Mouse (Mus musculus) thymus, adult 2 months (tissue): ENCODE results near the gene Prkg1. TPM values are rescaled to one million over a fixed set of nuclear protein-coding genes. Genes with fewer than 3 reads are reported as not detected.

Source experiments
- DNase-seq: peaks from one replicate; pipeline ENCODE4 v3.0.0; 2021
- H3K27ac ChIP-seq: fragments of 200-500 bp; 2 replicates; pipeline ENCODE4 v1.5.1; 2012; ENCODE audit warnings: low read length, control low read depth; ENCODE audit not compliant: control insufficient read depth, insufficient read depth
- H3K27me3 ChIP-seq: fragments of 200-500 bp; 2 replicates; pipeline ENCODE4 v1.6.1; 2012; ENCODE audit warnings: mild to moderate bottlenecking, low read length, moderate library complexity, mixed read lengths; ENCODE audit not compliant: control insufficient read depth, insufficient read depth
- H3K36me3 ChIP-seq: fragments of 200-500 bp; 2 replicates; pipeline ENCODE4 v1.6.1; 2012; ENCODE audit warnings: mild to moderate bottlenecking, low read length, moderate library complexity; ENCODE audit not compliant: control insufficient read depth, insufficient read depth
- H3K4me1 ChIP-seq: fragments of 200-500 bp; replicated peaks from 2 replicates; pipeline ENCODE4 v1.6.1; 2012; ENCODE audit warnings: low read length; ENCODE audit not compliant: control insufficient read depth, insufficient read depth
- H3K4me3 ChIP-seq: fragments of 200-500 bp; 2 replicates; pipeline ENCODE4 v1.5.1; 2012; ENCODE audit warnings: mild to moderate bottlenecking, low read length, control low read depth, moderate library complexity; ENCODE audit not compliant: control insufficient read depth, insufficient read depth
- CTCF ChIP-seq: fragments of 200-500 bp; IDR thresholded peaks from 2 replicates; pipeline ENCODE4 v1.5.1; 2012; ENCODE audit warnings: mild to moderate bottlenecking, control low read depth, low read length, moderate library complexity, borderline replicate concordance; ENCODE audit not compliant: control insufficient read depth, poor library complexity, insufficient read depth; ENCODE audit errors: extremely low read depth
- POLR2A ChIP-seq: fragments of 200-500 bp; IDR thresholded peaks from 2 replicates; pipeline ENCODE4 v1.6.1; 2012; ENCODE audit warnings: mild to moderate bottlenecking, low read length, control low read depth, moderate library complexity; ENCODE audit not compliant: control insufficient read depth, poor library complexity, insufficient read depth; ENCODE audit errors: extremely low read depth
- WGBS: fragments of 180-500 bp; shearing (Covaris S2); methylation state at CpG from one replicate; pipeline ENCODE4 v1.1.7; 2018; 5-methylcytosine and 5-hydroxymethylcytosine counted together
- polyA plus RNA-seq: library from polyadenylated mRNA; depleted of rRNA; stranded (reverse); fragments of >200 nt; gene quantifications from 2 replicates; pipeline ENCODE4 v1.2.3, GENCODE M21; 2012

The Prkg1 gene
- polyA plus RNA-seq, 1 experiment, result 0.26 TPM

DNA sequence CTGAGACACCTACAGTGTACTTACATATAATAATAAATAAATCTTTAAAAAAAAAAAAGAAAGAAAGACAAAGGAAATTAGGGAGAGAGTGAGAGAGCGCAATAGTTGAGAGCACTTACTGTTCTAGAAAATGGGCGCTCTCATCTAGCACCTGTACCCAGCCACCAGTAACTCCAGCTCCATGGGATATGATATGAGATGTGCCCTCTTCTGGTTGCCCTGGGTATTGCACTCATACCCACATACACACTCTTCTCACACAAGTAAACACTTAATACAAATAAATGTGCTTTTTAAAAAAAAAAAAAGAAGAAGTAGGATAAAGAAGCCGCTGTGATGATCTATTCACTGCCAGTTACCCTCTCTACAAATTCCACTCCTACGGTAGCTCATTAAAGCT, 718.2 kb downstream of the Prkg1 start:
- DNase-seq, result peak; percentile 22
- Histone ChIP-seq H3K36me3 (no peaks in the 10 kb centered on the region), H3K27ac (no peak overlapping the region), H3K27me3 (no peaks in the 10 kb centered on the region), H3K4me1 (no peaks in the 10 kb centered on the region), H3K4me3 (no peak overlapping the region)
- 96% methylated on average over 4 of the region's 4 CpGs for WGBS
- no peak for TF ChIP-seq CTCF
- TF ChIP-seq POLR2A, result no peak

DNA sequence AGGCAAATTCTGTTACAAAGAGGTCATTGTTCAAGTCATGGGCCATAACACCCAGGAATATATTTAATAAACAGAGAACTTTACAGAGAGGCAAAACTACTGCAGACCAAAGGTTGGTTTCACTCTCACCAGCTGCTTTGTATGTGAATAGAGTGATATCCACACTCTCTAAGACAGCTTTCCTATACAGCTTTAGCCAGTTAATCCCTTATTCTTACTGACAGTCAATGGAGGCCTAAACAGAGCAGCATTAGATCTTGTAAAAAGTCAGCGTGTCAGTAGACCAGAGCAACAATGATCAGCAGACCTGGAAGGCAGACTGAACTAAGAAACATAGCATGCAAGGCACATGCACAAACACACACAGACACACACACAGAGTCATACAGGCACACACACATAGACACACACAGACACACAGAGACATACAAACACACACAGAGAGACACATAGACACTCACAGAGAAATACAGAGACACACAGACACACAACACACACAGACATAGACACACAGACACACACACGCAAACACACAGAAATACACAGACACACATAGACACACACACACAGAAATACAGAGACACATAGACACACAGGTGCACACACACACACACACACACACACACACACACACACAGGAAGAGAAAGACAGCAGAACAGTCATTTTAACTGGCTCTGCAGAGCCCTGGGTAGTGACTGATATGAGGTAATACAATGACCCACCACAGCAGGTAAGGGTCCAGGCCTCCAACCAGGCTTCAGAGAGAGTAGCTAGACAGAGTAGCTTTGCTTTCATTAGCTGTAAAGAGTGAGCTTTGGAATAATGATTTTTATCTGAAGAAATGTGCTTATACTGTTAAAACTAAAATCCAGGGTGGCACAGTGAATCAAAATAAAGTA, 723.6 kb downstream of the Prkg1 start:
- DNase-seq, result no peak
- TF ChIP-seq POLR2A (no peak), CTCF (no peak)
- Histone ChIP-seq H3K27me3 (no peaks in the 10 kb centered on the region), H3K4me1 (no peaks in the 10 kb centered on the region), H3K27ac (no peak overlapping the region), H3K4me3 (no peak overlapping the region), H3K36me3 (no peaks in the 10 kb centered on the region)
- WGBS, result 99% methylated on average over 2 of the region's 2 CpGs

DNA sequence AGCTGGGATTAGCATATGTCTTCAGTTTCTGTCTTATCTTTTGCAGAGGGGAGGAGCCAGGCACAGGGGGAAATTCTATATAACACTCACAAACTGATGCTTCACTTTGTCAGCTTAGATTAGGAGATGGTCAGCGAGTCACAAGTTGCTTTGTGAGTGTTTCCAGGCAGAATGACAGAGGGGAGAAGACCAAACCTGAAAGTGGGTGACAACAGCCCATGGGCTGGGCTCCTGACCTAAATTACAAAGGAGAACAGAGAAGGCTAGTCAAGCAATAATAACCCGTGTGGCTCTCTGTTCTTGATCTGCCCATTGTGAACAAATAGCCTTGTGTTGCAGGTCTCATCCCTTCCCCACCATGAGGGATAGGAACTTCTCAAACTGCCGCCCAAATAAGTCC, 725.9 kb downstream of the Prkg1 start:
- H3K4me1 ChIP-seq, result no peaks in the 10 kb centered on the region
- TF ChIP-seq CTCF, result no peak
- TF ChIP-seq POLR2A, result no peak
- no peaks in the 10 kb centered on the region for H3K27me3 ChIP-seq
- no peak overlapping the region for H3K27ac ChIP-seq
- H3K4me3 ChIP-seq, result no peak overlapping the region
- H3K36me3 ChIP-seq, result no peaks in the 10 kb centered on the region
- WGBS, result 90% methylated on average over 3 of the region's 3 CpGs
- DNase-seq, result no peak

DNA sequence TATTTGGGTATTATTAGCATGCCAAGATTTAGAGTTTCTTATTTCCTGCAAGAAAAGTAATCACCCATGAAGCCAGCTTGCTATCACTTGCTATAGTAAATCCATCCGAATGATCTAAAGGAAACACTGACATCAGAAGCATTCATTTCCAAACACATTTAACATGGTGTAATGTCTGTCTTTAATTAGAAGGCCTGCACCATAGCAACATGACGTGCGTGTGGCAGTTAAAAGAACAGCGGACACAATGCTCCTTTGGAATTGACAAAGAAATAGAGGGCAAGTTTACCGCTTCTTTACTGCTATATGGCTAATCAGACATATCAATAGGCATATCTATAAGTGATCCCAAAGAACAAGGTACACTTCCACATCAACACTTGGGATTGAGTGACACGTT, 733.2 kb downstream of the Prkg1 start:
- DNase-seq, result no peak
- Histone ChIP-seq H3K4me3 (no peak overlapping the region), H3K27ac (no peak overlapping the region), H3K27me3 (no peaks in the 10 kb centered on the region), H3K36me3 (no peaks in the 10 kb centered on the region), H3K4me1 (no peaks in the 10 kb centered on the region)
- TF ChIP-seq CTCF, result no peak
- TF ChIP-seq POLR2A, result no peak
- 95% methylated on average over 6 of the region's 6 CpGs for WGBS

DNA sequence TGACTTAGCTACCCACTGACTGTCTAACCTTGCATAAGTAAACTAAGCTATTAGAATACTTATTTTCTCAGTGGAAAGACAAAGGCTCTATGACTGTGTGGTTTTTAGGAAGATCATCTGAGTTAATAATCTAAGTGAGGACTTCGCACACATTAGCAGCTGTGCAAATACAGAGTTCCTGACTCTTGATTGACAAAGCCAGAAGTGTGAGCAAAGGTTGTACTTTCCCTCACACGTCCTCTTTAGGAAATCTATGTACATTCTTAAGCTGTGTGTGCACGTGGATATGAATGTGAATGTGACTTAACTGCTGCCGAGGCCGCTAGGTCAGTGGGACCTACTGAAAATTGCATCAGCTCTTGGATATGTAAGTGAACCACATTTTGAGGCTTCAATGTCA, 738.0 kb downstream of the Prkg1 start:
- WGBS, result 96% methylated on average over 5 of the region's 5 CpGs
- Histone ChIP-seq H3K4me3 (no peak overlapping the region), H3K27ac (no peak overlapping the region), H3K27me3 (no peaks in the 10 kb centered on the region), H3K4me1 (no peaks in the 10 kb centered on the region), H3K36me3 (no peaks in the 10 kb centered on the region)
- no peak for DNase-seq
- TF ChIP-seq POLR2A (no peak), CTCF (no peak)

DNA sequence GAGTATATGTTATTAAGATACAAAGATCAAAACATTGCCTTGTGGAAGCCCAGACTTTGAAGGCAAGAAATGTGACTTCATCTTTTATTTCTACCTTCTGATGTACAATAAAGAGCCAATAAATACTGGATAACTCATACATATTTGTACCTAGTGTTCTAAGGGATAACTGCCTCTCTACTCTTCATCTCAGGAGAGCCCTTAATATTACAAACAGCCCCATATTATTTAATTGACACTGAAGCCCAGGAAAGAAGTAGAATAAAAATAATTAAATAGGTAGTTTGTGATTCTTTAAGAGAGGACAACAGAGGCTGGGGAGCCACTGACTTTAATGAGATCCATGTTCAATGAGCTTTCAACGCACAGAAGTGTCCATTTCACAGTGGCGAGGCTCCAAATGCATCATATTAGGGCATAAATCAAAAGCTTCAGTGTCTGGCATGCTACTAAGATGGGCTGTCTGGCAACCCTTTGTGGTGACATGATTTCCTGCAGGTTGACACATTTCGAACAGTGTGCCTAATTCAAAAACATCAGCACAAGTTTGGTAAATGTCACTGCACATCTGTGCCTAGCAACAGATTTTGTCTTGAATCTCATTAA, 753.2 kb downstream of the Prkg1 start:
- TF ChIP-seq CTCF (no peak), POLR2A (no peak)
- 78% methylated on average over 3 of the region's 3 CpGs for WGBS
- H3K36me3 ChIP-seq, result no peaks in the 10 kb centered on the region
- no peaks in the 10 kb centered on the region for H3K4me1 ChIP-seq
- H3K27me3 ChIP-seq, result no peaks in the 10 kb centered on the region
- DNase-seq, result no peak
- H3K27ac ChIP-seq, result no peak overlapping the region
- no peak overlapping the region for H3K4me3 ChIP-seq
